Mouse (Mus musculus) kidney, adult 2 months (tissue): ENCODE measurements at regions not wholly inside any gene's neighbourhood (a gene's known extent, or its start where the extent isn't known, plus 50 kb on each side); places are given as distances from the start of the nearest gene placed in this dataset.

ENCODE experiments used
- CTCF ChIP-seq: fragments of 200-500 bp; conservative IDR thresholded peaks from 2 replicates; pipeline ENCODE4 v1.5.1; 2011; ENCODE audit warnings: low read depth, mild to moderate bottlenecking, control low read depth, low read length, moderate library complexity, mixed read lengths; ENCODE audit not compliant: insufficient read depth, insufficient read length
- POLR2A ChIP-seq: fragments of 200-500 bp; IDR thresholded peaks from one replicate; pipeline ENCODE4 v1.6.1; 2011; ENCODE audit warnings: low read depth, low read length, control low read depth

DNA sequence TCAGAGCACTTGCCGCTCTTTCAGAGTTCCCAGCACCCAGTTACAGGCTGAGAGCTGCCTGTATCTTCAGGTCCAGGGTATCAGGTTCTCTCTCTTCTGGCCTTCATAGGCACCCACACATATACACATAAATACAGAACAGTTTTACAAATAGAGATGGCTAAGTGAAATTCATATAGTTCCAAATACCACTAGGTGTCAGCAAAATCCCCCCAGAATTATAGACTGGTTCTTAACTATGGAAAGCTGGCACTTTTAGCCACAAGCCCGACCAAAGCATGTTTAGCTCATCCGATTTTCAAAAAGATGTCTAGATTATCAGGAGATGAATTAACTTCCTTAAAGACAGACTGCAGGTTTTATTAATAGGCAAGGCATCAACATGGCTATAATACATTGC lies 107.4 kb upstream of the Apob start:
- TF ChIP-seq POLR2A: no peak
- no peak for TF ChIP-seq CTCF
